Comparison of ENCODE assay signal across 9 mouse cellular contexts in the genomic region with DNA sequence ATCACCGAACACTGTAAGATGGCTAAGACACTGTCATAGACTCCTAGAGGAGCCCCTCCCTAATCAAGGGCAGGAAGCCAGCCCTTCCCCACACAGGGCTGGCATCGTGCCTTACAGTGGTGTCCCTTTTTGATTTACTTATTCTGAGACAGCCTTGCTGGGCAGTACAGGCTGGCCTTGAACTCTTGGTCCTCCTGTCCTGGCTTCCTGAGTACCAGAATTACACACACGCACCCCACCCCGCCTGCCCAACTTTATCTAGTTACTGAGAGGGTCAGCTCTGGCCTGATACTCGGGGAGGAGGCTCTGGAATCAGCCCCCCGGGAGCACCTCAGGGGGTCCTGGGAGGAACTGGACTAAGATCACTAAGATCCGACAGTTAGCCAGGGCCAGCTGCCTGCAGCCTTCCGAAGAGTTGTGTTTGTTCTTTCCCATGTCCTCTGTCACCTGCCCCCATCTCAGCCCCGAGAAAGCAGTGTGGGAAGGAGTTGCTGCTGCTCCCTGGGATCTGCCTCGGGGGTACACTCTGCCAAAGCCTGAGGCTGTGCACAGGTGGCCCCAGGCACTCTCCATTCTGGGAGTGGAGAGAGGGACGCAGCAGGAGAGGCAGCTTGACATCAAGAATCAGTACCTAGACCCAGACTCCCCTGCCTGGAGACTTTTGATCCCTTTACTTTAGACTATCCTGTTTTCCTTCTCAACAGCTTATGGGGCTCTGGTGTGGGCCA. TPM values are rescaled to one million over a fixed set of nuclear protein-coding genes. Genes with fewer than 3 reads are reported as not detected.
A peak's percentile ranks its signal among the peaks of the same experiment; 100 is the strongest.
DNase-seq lines count a peak whose midpoint lies in the region; ATAC-seq and TF ChIP-seq lines count a peak whose summit lies in the region.
"Had no signal": no experiment of that assay in that cellular context is flagged by ENCODE, and none has a peak within 500 bp of the region (broad histone marks: within the 10 kb centered on the region; RNA-seq: fewer than 3 reads in every experiment).

No protein-coding gene starts in this region.

- no peak for ATAC-seq in hindbrain, embryonic 11.5 days (ENCODE audit: low FRiP score)
- no peak for ATAC-seq in hindbrain, embryonic 13.5 days (ENCODE audit: low FRiP score)
- no peak for ATAC-seq in megakaryocyte progenitor cell, adult 5-6 weeks (replicated peaks; ENCODE audit: poor library complexity)

- no peak overlapping the region for H3K27ac ChIP-seq in hindbrain, embryonic 11.5 days (ENCODE audit: low read depth, low read length)
- no peak overlapping the region for H3K27ac ChIP-seq in hindbrain, embryonic 13.5 days
- peak overlapping the region; percentile 93 for H3K27ac ChIP-seq in brown adipose tissue, adult 24 weeks (replicated peaks; ENCODE audit: low read depth, low read length)
- H3K27ac ChIP-seq: liver, embryonic 15.5 days had no signal

- WGBS in hindbrain, embryonic 11.5 days, result 53% methylated on average over 11 of the region's 11 CpGs
- WGBS in hindbrain, embryonic 13.5 days, result 45% methylated on average over 11 of the region's 11 CpGs

- H3K4me2 ChIP-seq in hindbrain, embryonic 11.5 days (replicated peaks; ENCODE audit: low read depth, low read length), result no peak overlapping the region
- no peak overlapping the region for H3K4me2 ChIP-seq in hindbrain, embryonic 13.5 days
- peak overlapping the region; percentile 86 for H3K4me2 ChIP-seq in myocyte (ENCODE audit: low read depth)
- H3K4me2 ChIP-seq: liver, embryonic 15.5 days had no signal

- H3K4me3 ChIP-seq in hindbrain, embryonic 11.5 days (ENCODE audit: low read depth, low read length), result no peak overlapping the region
- H3K4me3 ChIP-seq in hindbrain, embryonic 13.5 days, result no peak overlapping the region
- H3K4me3 ChIP-seq in brown adipose tissue, adult 24 weeks (ENCODE audit: insufficient read depth, low read depth, low read length), result no peak overlapping the region
- H3K4me3 ChIP-seq in myocyte, result no peak overlapping the region
- H3K4me3 ChIP-seq: liver, embryonic 15.5 days had no signal

- no peaks in the 10 kb centered on the region for H3K9me3 ChIP-seq in hindbrain, embryonic 11.5 days (ENCODE audit: control insufficient read depth, low read length)
- no peaks in the 10 kb centered on the region for H3K9me3 ChIP-seq in hindbrain, embryonic 13.5 days
- H3K9me3 ChIP-seq: liver, embryonic 15.5 days had no signal

- no peaks in the 10 kb centered on the region for H3K36me3 ChIP-seq in hindbrain, embryonic 11.5 days (ENCODE audit: control insufficient read depth, insufficient read depth, low read length)
- no peaks in the 10 kb centered on the region for H3K36me3 ChIP-seq in hindbrain, embryonic 13.5 days
- no peaks in the 10 kb centered on the region for H3K36me3 ChIP-seq in myocyte (ENCODE audit: control insufficient read depth, insufficient read depth)
- H3K36me3 ChIP-seq: liver, embryonic 15.5 days had no signal

- peak overlapping the region; percentile 1; the same call in 1 of the 2 replicates for H3K9ac ChIP-seq in hindbrain, embryonic 11.5 days (ENCODE audit: low read depth, low read length)
- no peak overlapping the region for H3K9ac ChIP-seq in hindbrain, embryonic 13.5 days
- H3K9ac ChIP-seq: liver, embryonic 15.5 days had no signal

- no peak for TF ChIP-seq POLR2A in myocyte (IDR thresholded peaks at IDR 0.05; ENCODE audit: insufficient read length, low read depth)

- peaks cover 14% of the 10 kb centered on the region; the same call in 1 of the 2 replicates for H3K4me1 ChIP-seq in hindbrain, embryonic 11.5 days (replicated peaks; ENCODE audit: control insufficient read depth, insufficient read depth, low read length)
- H3K4me1 ChIP-seq in hindbrain, embryonic 13.5 days (replicated peaks), result peaks cover 37% of the 10 kb centered on the region
- peaks cover 34% of the 10 kb centered on the region for H3K4me1 ChIP-seq in brown adipose tissue, adult 24 weeks (ENCODE audit: control insufficient read depth, insufficient read depth, insufficient read length, low read length)

- H3K27me3 ChIP-seq in hindbrain, embryonic 11.5 days (ENCODE audit: control insufficient read depth, insufficient read depth, low read length), result 0 out of 2 replicates have a peak, but pooled peaks cover 2% of the 10 kb centered on the region
- H3K27me3 ChIP-seq in hindbrain, embryonic 13.5 days, result 0 out of 2 replicates have a peak, but pooled peaks cover 3% of the 10 kb centered on the region
- no peaks in the 10 kb centered on the region for H3K27me3 ChIP-seq in myocyte (ENCODE audit: control insufficient read depth, insufficient read depth, insufficient read length)

- no peaks in the 10 kb centered on the region for H3K79me2 ChIP-seq in myocyte (ENCODE audit: control insufficient read depth, insufficient read depth)

- H3ac ChIP-seq in myocyte (ENCODE audit: control insufficient read depth, insufficient read length), result no peak overlapping the region

- no peak for DNase-seq in hindbrain, embryonic 11.5 days (ENCODE audit: low spot score)
- peak; percentile 82 for DNase-seq in kidney, adult 9 months
- DNase-seq in thymus, postnatal 36 days, result no peak
- DNase-seq in cerebellum, postnatal 36 days, result no peak

TF ChIP-seq in myocyte, 11 proteins besides CTCF, POLR2A, EP300 and RAD21:
- TF ChIP-seq MYOD1 (IDR thresholded peaks at IDR 0.05; ENCODE audit: control insufficient read depth in 1 of 3, insufficient read length in 2 of 3, low read depth in 2 of 3) (no peak), USF1 (IDR thresholded peaks at IDR 0.05; ENCODE audit: low read depth) (no peak)

RNA-seq across cellular contexts. Expression of a gene that starts 18.3 kb away (rescaled TPM):
- 1.7 and 2.2 TPM in 2 replicates for polyA plus RNA-seq in hindbrain, embryonic 11.5 days (2014; fragmentation: Nextera tagmentation; extraction: Ambion mirVana)
- polyA plus RNA-seq in hindbrain, embryonic 13.5 days (2015; fragmentation: Nextera tagmentation; extraction: Ambion mirVana), result 3.6 and 3.7 TPM in 2 replicates
- 6.8 and 7.1 TPM in 2 replicates for polyA plus RNA-seq in brown adipose tissue, adult 24 weeks (2012; ENCODE audit: insufficient read depth, insufficient read length, missing spikeins)
- 4.7 TPM for polyA plus RNA-seq in myocyte (2012; fragmentation: generic; extraction: Trizol)
- 3.3 TPM in 2 replicates for total RNA-seq in megakaryocyte progenitor cell, adult 5-6 weeks (2015)
- 1.7 and 2.1 TPM in 2 replicates for total RNA-seq in megakaryocyte progenitor cell, adult 5-6 weeks (2017)
